Mouse (Mus musculus): ENCODE results near the gene Cd81. TPM values are rescaled to one million over a fixed set of nuclear protein-coding genes. Genes with fewer than 3 reads are reported as not detected.

The Cd81 gene
- polyA plus RNA-seq, 2 experiments: 48.0 to 120 TPM

GRCm38 (mm10) chr7:143006756-143007598 is 45.6 kb upstream of the Cd81 start:
- WGBS (ENCODE audit: insufficient replicate concordance): 9% methylated on average over 8 of the region's 8 CpGs
- peak in 1 of 3 experiments; percentile 37 for DNase-seq (ENCODE audit: low read depth in 3 of 3, low spot score in 3 of 3)
- Histone ChIP-seq H3K27me3 (ENCODE audit: control insufficient read depth, insufficient read depth, low read length) (no peaks in the 10 kb centered on the region), H3K4me3 (ENCODE audit: insufficient read depth in 1 of 2, low read depth in 2 of 2, low read length in 2 of 2) (peak overlapping the region; percentile 87 to 94), H3K9ac (replicated peaks) (peak overlapping the region; percentile 100), H3K36me3 (replicated peaks; ENCODE audit: control insufficient read depth, insufficient read depth, low read depth) (peaks cover 15% of the 10 kb centered on the region), H3K4me1 (replicated peaks; ENCODE audit: control insufficient read depth in 2 of 2, insufficient read depth in 2 of 2, low read length in 1 of 2) (peaks cover 23 to 46% of the 10 kb centered on the region in 2 experiments), H3K4me2 (ENCODE audit: low read depth) (peak overlapping the region; percentile 99), H3K27ac (peak overlapping the region; percentile 100), H3K9me3 (ENCODE audit: control insufficient read depth, low read length) (no peaks in the 10 kb centered on the region)
- no peak for ATAC-seq (ENCODE audit: insufficient read depth)
- TF ChIP-seq CTCF (IDR thresholded peaks at IDR 0.05; ENCODE audit: low read depth) (no peak), EP300 (IDR thresholded peaks at IDR 0.05; ENCODE audit: low read depth) (no peak)

GRCm38 (mm10) chr7:143007599-143008369 is 44.8 kb upstream of the Cd81 start:
- Histone ChIP-seq H3K4me3 (ENCODE audit: insufficient read depth in 1 of 2, low read depth in 2 of 2, low read length in 2 of 2) (peak overlapping the region; percentile 87 to 94), H3K27ac (peak overlapping the region; percentile 100), H3K9me3 (ENCODE audit: control insufficient read depth, low read length) (no peaks in the 10 kb centered on the region), H3K4me2 (ENCODE audit: low read depth) (peak overlapping the region; percentile 99), H3K4me1 (replicated peaks; ENCODE audit: control insufficient read depth in 2 of 2, insufficient read depth in 2 of 2, low read length in 1 of 2) (peaks cover 20 to 45% of the 10 kb centered on the region in 2 experiments), H3K27me3 (ENCODE audit: control insufficient read depth, insufficient read depth, low read length) (no peaks in the 10 kb centered on the region), H3K36me3 (replicated peaks; ENCODE audit: control insufficient read depth, insufficient read depth, low read depth) (peaks cover 15% of the 10 kb centered on the region), H3K9ac (replicated peaks) (peak overlapping the region; percentile 100)
- ATAC-seq (ENCODE audit: insufficient read depth): peak; percentile 40
- peak; percentile 83 to 89 (median 85) for DNase-seq (ENCODE audit: low read depth in 3 of 3, low spot score in 3 of 3)
- peak; percentile 13; the same call in 1 of the 2 replicates for TF ChIP-seq EP300 (IDR thresholded peaks at IDR 0.05; ENCODE audit: low read depth)
- peak; percentile 98 for TF ChIP-seq CTCF (IDR thresholded peaks at IDR 0.05; ENCODE audit: low read depth)
- WGBS (ENCODE audit: insufficient replicate concordance): 9% methylated on average over 17 of the region's 17 CpGs

- Histone ChIP-seq H3K4me2 (ENCODE audit: low read depth) (peak overlapping the region; percentile 99), H3K4me1 (replicated peaks; ENCODE audit: control insufficient read depth in 2 of 2, insufficient read depth in 2 of 2, low read length in 1 of 2) (peaks cover 13 to 39% of the 10 kb centered on the region in 2 experiments), H3K9me3 (ENCODE audit: control insufficient read depth, low read length) (no peaks in the 10 kb centered on the region), H3K36me3 (replicated peaks; ENCODE audit: control insufficient read depth, insufficient read depth, low read depth) (peaks cover 15% of the 10 kb centered on the region), H3K4me3 (ENCODE audit: insufficient read depth in 1 of 2, low read depth in 2 of 2, low read length in 2 of 2) (peak overlapping the region; percentile 87 to 94), H3K27me3 (ENCODE audit: control insufficient read depth, insufficient read depth, low read length) (no peaks in the 10 kb centered on the region), H3K9ac (replicated peaks) (peak overlapping the region; percentile 100), H3K27ac (peak overlapping the region; percentile 100)
- TF ChIP-seq CTCF (IDR thresholded peaks at IDR 0.05; ENCODE audit: low read depth) (no peak; the same call in 1 of the 2 replicates), EP300 (IDR thresholded peaks at IDR 0.05; ENCODE audit: low read depth) (no peak)
- ATAC-seq (ENCODE audit: insufficient read depth) (no peak), DNase-seq (ENCODE audit: low read depth in 3 of 3, low spot score in 3 of 3) (peak in 1 of 3 experiments; percentile 20)
- WGBS (ENCODE audit: insufficient replicate concordance): 30% methylated on average over 8 of the region's 8 CpGs
Observed at GRCm38 (mm10) chr7:143008370-143008926, 44.1 kb upstream of the Cd81 start.

- peak overlapping the region; percentile 99 for H3K4me2 ChIP-seq (ENCODE audit: low read depth)
- DNase-seq (ENCODE audit: low read depth in 3 of 3, low spot score in 3 of 3) (no peak), ATAC-seq (ENCODE audit: insufficient read depth) (no peak)
- WGBS (ENCODE audit: insufficient replicate concordance): 62% methylated on average over 3 of the region's 4 CpGs
- no peaks in the 10 kb centered on the region for H3K9me3 ChIP-seq (ENCODE audit: control insufficient read depth, low read length)
- peaks cover 6 to 32% of the 10 kb centered on the region in 2 experiments for H3K4me1 ChIP-seq (replicated peaks; ENCODE audit: control insufficient read depth in 2 of 2, insufficient read depth in 2 of 2, low read length in 1 of 2)
- H3K9ac ChIP-seq (replicated peaks): peak overlapping the region; percentile 100
- H3K4me3 ChIP-seq (ENCODE audit: insufficient read depth in 1 of 2, low read depth in 2 of 2, low read length in 2 of 2): peak overlapping the region; percentile 87 to 94; a peak in 3 of 4 replicates
- H3K36me3 ChIP-seq (replicated peaks; ENCODE audit: control insufficient read depth, insufficient read depth, low read depth): peaks cover 15% of the 10 kb centered on the region
- peak overlapping the region; percentile 100 for H3K27ac ChIP-seq
- TF ChIP-seq CTCF (IDR thresholded peaks at IDR 0.05; ENCODE audit: low read depth): 0 out of 2 replicates have a peak, but pooled peaks have one; percentile 8
- no peak for TF ChIP-seq EP300 (IDR thresholded peaks at IDR 0.05; ENCODE audit: low read depth)
- H3K27me3 ChIP-seq (ENCODE audit: control insufficient read depth, insufficient read depth, low read length): no peaks in the 10 kb centered on the region
Observed at GRCm38 (mm10) chr7:143008996-143009665, 43.4 kb upstream of the Cd81 start.
